Mouse (Mus musculus) midbrain, embryonic 16.5 days (tissue): ENCODE results near the gene Ifna1. TPM values are rescaled to one million over a fixed set of nuclear protein-coding genes. Genes with fewer than 3 reads are reported as not detected.
A peak's percentile ranks its signal among the peaks of the same experiment; 100 is the strongest.

Experiments used
- ATAC-seq: fragments of 200-750 bp; cut with Nextera tagmentation; 2 replicates; pipeline ENCODE4 v1.8.0; 2017; ENCODE audit warnings: moderate TSS enrichment
- H3K27ac ChIP-seq: fragments of 300-500 bp; sonication (generic); 2 replicates; pipeline ENCODE4 v1.5.1; 2014; ENCODE audit warnings: mild to moderate bottlenecking, low read length, mixed read lengths
- H3K27me3 ChIP-seq: fragments of 300-500 bp; sonication (generic); 2 replicates; pipeline ENCODE4 v1.6.1; 2014; ENCODE audit warnings: low read depth, low read length, mixed read lengths; ENCODE audit not compliant: control insufficient read depth, insufficient read depth
- H3K36me3 ChIP-seq: fragments of 300-500 bp; sonication (generic); 2 replicates; pipeline ENCODE4 v1.6.1; 2014; ENCODE audit warnings: mild to moderate bottlenecking, low read length, moderate library complexity, mixed read lengths; ENCODE audit not compliant: control insufficient read depth, insufficient read depth
- H3K4me1 ChIP-seq: fragments of 300-500 bp; sonication (generic); 2 replicates; pipeline ENCODE4 v1.6.1; 2014; ENCODE audit warnings: mild to moderate bottlenecking, low read length, mixed read lengths; ENCODE audit not compliant: control insufficient read depth, insufficient read depth
- H3K4me2 ChIP-seq: fragments of 300-500 bp; sonication (generic); 2 replicates; pipeline ENCODE4 v1.6.1; 2014; ENCODE audit warnings: mild to moderate bottlenecking, low read length, mixed read lengths
- H3K4me3 ChIP-seq: fragments of 300-500 bp; sonication (generic); 2 replicates; pipeline ENCODE4 v1.5.1; 2014; ENCODE audit warnings: low read depth, mild to moderate bottlenecking, low read length, moderate library complexity, mixed read lengths
- H3K9ac ChIP-seq: fragments of 300-500 bp; sonication (generic); 2 replicates; pipeline ENCODE4 v1.6.1; 2014; ENCODE audit warnings: low read depth, low read length, mixed read lengths
- H3K9me3 ChIP-seq: fragments of 300-500 bp; sonication (generic); replicated peaks from 2 replicates; pipeline ENCODE4 v1.6.1; 2014; ENCODE audit warnings: mild to moderate bottlenecking, low read length, mixed read lengths; ENCODE audit not compliant: control insufficient read depth, poor library complexity, severe bottlenecking
- WGBS: fragments of 180-500 bp; shearing (Covaris S2); extraction: QIAGEN DNeasy Blood & Tissue Kit; methylation state at CpG from one replicate; pipeline ENCODE4 v1.1.7; 2014; 5-methylcytosine and 5-hydroxymethylcytosine counted together
- polyA plus RNA-seq: library from polyadenylated mRNA; unstranded; fragments of >200 nt; fragmentation: Nextera tagmentation; extraction: Ambion mirVana; gene quantifications from 2 replicates; pipeline ENCODE4 v1.2.1, GENCODE M21; 2015

Ifna1 gene
- polyA plus RNA-seq, 1 experiment from 2014 or later = not detected

- Histone ChIP-seq H3K4me2 (no peak overlapping the region), H3K4me3 (no peak overlapping the region), H3K27me3 (no peaks in the 10 kb centered on the region; the same call in 1 of the 2 replicates), H3K27ac (no peak overlapping the region), H3K9ac (no peak overlapping the region), H3K4me1 (peaks cover 11% of the 10 kb centered on the region), H3K36me3 (no peaks in the 10 kb centered on the region), H3K9me3 (no peaks in the 10 kb centered on the region)
- no peak for ATAC-seq
- 57% methylated on average over 6 of the region's 6 CpGs for WGBS
Observed at GRCm38 (mm10) chr4:88865011-88865569, 15.2 kb downstream of the Ifna1 start.

GRCm38 (mm10) chr4:88867366-88867925, 17.6 kb downstream of the Ifna1 start:
- H3K27me3 ChIP-seq = no peaks in the 10 kb centered on the region; the same call in none of the 2 replicates
- peak overlapping the region; percentile 50 for H3K4me3 ChIP-seq
- ATAC-seq = peak; percentile 80
- peak overlapping the region; percentile 58; the same call in 1 of the 2 replicates for H3K9ac ChIP-seq
- H3K36me3 ChIP-seq = no peaks in the 10 kb centered on the region
- WGBS = under 1% methylated on average over 8 of the region's 8 CpGs
- H3K4me2 ChIP-seq = peak overlapping the region; percentile 98
- H3K27ac ChIP-seq = no peak overlapping the region
- H3K4me1 ChIP-seq = peaks cover 11% of the 10 kb centered on the region
- H3K9me3 ChIP-seq = no peaks in the 10 kb centered on the region

GRCm38 (mm10) chr4:88867926-88868911, 18.3 kb downstream of the Ifna1 start:
- Histone ChIP-seq H3K4me1 (peaks cover 11% of the 10 kb centered on the region), H3K27ac (no peak overlapping the region)
- WGBS = 7% methylated on average over 29 of the region's 31 CpGs

GRCm38 (mm10) chr4:88872691-88873090, 22.8 kb downstream of the Ifna1 start:
- H3K27ac ChIP-seq = no peak overlapping the region
- H3K27me3 ChIP-seq = no peaks in the 10 kb centered on the region; the same call in 1 of the 2 replicates
- no peak overlapping the region for H3K9ac ChIP-seq
- 6% methylated on average over 2 of the region's 2 CpGs for WGBS
- H3K4me2 ChIP-seq = no peak overlapping the region
- H3K4me1 ChIP-seq = peaks cover 8% of the 10 kb centered on the region
- no peak overlapping the region for H3K4me3 ChIP-seq
- ATAC-seq = no peak
- no peaks in the 10 kb centered on the region for H3K9me3 ChIP-seq
- no peaks in the 10 kb centered on the region for H3K36me3 ChIP-seq

More at GRCm38 (mm10) chr4:88867926-88868911, 18.3 kb downstream of the Ifna1 start:
- H3K4me3 ChIP-seq = peak overlapping the region; percentile 50
- peak overlapping the region; percentile 58 for H3K9ac ChIP-seq
- no peaks in the 10 kb centered on the region for H3K36me3 ChIP-seq
- peak overlapping the region; percentile 98 for H3K4me2 ChIP-seq
- no peaks in the 10 kb centered on the region; the same call in none of the 2 replicates for H3K27me3 ChIP-seq
- H3K9me3 ChIP-seq = no peaks in the 10 kb centered on the region
- ATAC-seq = peak; percentile 83

GRCm38 (mm10) chr4:88875435-88876095, 25.7 kb downstream of the Ifna1 start:
- no peak overlapping the region for H3K9ac ChIP-seq
- H3K4me2 ChIP-seq = no peak overlapping the region
- no peaks in the 10 kb centered on the region for H3K4me1 ChIP-seq
- ATAC-seq = no peak
- H3K4me3 ChIP-seq = no peak overlapping the region
- no peak overlapping the region for H3K27ac ChIP-seq
- WGBS = 77% methylated on average over 4 of the region's 4 CpGs
- no peaks in the 10 kb centered on the region for H3K9me3 ChIP-seq
- H3K36me3 ChIP-seq = no peaks in the 10 kb centered on the region
- no peaks in the 10 kb centered on the region; the same call in 1 of the 2 replicates for H3K27me3 ChIP-seq

- no peak for ATAC-seq
- no peaks in the 10 kb centered on the region; the same call in 1 of the 2 replicates for H3K27me3 ChIP-seq
- H3K27ac ChIP-seq = no peak overlapping the region
- no peak overlapping the region for H3K4me2 ChIP-seq
- no peak overlapping the region for H3K4me3 ChIP-seq
- no peaks in the 10 kb centered on the region for H3K36me3 ChIP-seq
- no peaks in the 10 kb centered on the region for H3K4me1 ChIP-seq
- WGBS = 81% methylated on average over 4 of the region's 4 CpGs
- no peak overlapping the region for H3K9ac ChIP-seq
- H3K9me3 ChIP-seq = no peaks in the 10 kb centered on the region
Observed at GRCm38 (mm10) chr4:88876520-88876919, 26.6 kb downstream of the Ifna1 start.

- Histone ChIP-seq H3K9ac (no peak overlapping the region), H3K4me1 (no peaks in the 10 kb centered on the region), H3K4me2 (no peak overlapping the region), H3K9me3 (no peaks in the 10 kb centered on the region), H3K36me3 (no peaks in the 10 kb centered on the region), H3K27ac (no peak overlapping the region), H3K4me3 (no peak overlapping the region), H3K27me3 (no peaks in the 10 kb centered on the region)
- WGBS = 53% methylated on average over 10 of the region's 10 CpGs
- ATAC-seq = no peak
Observed at GRCm38 (mm10) chr4:88878246-88878645, 28.4 kb downstream of the Ifna1 start.

- no peaks in the 10 kb centered on the region for H3K4me1 ChIP-seq
- H3K27ac ChIP-seq = no peak overlapping the region
- WGBS = 79% methylated on average over 4 of the region's 4 CpGs
- H3K9me3 ChIP-seq = no peaks in the 10 kb centered on the region
- H3K4me3 ChIP-seq = no peak overlapping the region
- H3K36me3 ChIP-seq = no peaks in the 10 kb centered on the region
- no peak overlapping the region for H3K9ac ChIP-seq
- no peaks in the 10 kb centered on the region for H3K27me3 ChIP-seq
- no peak overlapping the region for H3K4me2 ChIP-seq
- no peak for ATAC-seq
Observed at GRCm38 (mm10) chr4:88878772-88879171, 28.9 kb downstream of the Ifna1 start.
